24 mouse cellular contexts compared by ENCODE assay signal in genomic region chr4:63356981-63357570, GRCm38 (mm10). TPM values are rescaled to one million over a fixed set of nuclear protein-coding genes. Genes with fewer than 3 reads are reported as not detected.
DNase-seq lines count a peak whose midpoint lies in the region; ATAC-seq and TF ChIP-seq lines count a peak whose summit lies in the region.
"Had no signal": no experiment of that assay in that cellular context is flagged by ENCODE, and none has a peak within 500 bp of the region (broad histone marks: within the 10 kb centered on the region; RNA-seq: fewer than 3 reads in every experiment).

No protein-coding gene starts in this region.

- H3K27me3 ChIP-seq in cerebellum, adult 2 months (ENCODE audit: control insufficient read depth, insufficient read depth, low read length): no peaks in the 10 kb centered on the region
- no peaks in the 10 kb centered on the region for H3K27me3 ChIP-seq in hindbrain, embryonic 14.5 days (ENCODE audit: control insufficient read depth, insufficient read depth, low read length)
- H3K27me3 ChIP-seq in hindbrain, embryonic 13.5 days: no peaks in the 10 kb centered on the region
- H3K27me3 ChIP-seq: kidney, embryonic 15.5 days; midbrain, embryonic 12.5 days; stomach, embryonic 15.5 days had no signal

- H3K4me1 ChIP-seq in cerebellum, adult 2 months (ENCODE audit: control insufficient read depth, insufficient read depth, low read length): no peaks in the 10 kb centered on the region
- no peaks in the 10 kb centered on the region for H3K4me1 ChIP-seq in hindbrain, embryonic 14.5 days (replicated peaks; ENCODE audit: control insufficient read depth, insufficient read depth, low read length)
- H3K4me1 ChIP-seq in hindbrain, embryonic 13.5 days (replicated peaks): peaks cover 12% of the 10 kb centered on the region
- H3K4me1 ChIP-seq: forebrain, embryonic 10.5 days; kidney, embryonic 15.5 days; midbrain, embryonic 12.5 days had no signal

- H3K36me3 ChIP-seq in hindbrain, embryonic 14.5 days (replicated peaks; ENCODE audit: control insufficient read depth, insufficient read depth): no peaks in the 10 kb centered on the region
- no peaks in the 10 kb centered on the region for H3K36me3 ChIP-seq in hindbrain, embryonic 13.5 days
- H3K36me3 ChIP-seq: forebrain, embryonic 10.5 days; kidney, embryonic 15.5 days; midbrain, embryonic 12.5 days; stomach, embryonic 15.5 days had no signal

- H3K9ac ChIP-seq in hindbrain, embryonic 14.5 days: no peak overlapping the region
- H3K9ac ChIP-seq in hindbrain, embryonic 13.5 days: no peak overlapping the region
- H3K9ac ChIP-seq: kidney, embryonic 15.5 days; midbrain, embryonic 12.5 days; stomach, embryonic 15.5 days had no signal

- H3K4me3 ChIP-seq in cerebellum, adult 2 months (replicated peaks; ENCODE audit: insufficient read depth, low read depth, low read length): no peak overlapping the region
- H3K4me3 ChIP-seq in hindbrain, embryonic 14.5 days (replicated peaks; ENCODE audit: low read length): no peak overlapping the region
- H3K4me3 ChIP-seq in hindbrain, embryonic 13.5 days: no peak overlapping the region
- H3K4me3 ChIP-seq: forebrain, embryonic 10.5 days; heart, adult 2 months; kidney, embryonic 15.5 days; left cerebral cortex, adult 2 months; midbrain, embryonic 12.5 days; myocyte; stomach, embryonic 15.5 days had no signal

- 93% methylated on average over 2 of the region's 2 CpGs for WGBS in cerebellum, adult 2 months
- WGBS in hindbrain, embryonic 14.5 days: 71% methylated on average over 2 of the region's 2 CpGs
- WGBS in hindbrain, embryonic 13.5 days: 59% methylated on average over 2 of the region's 2 CpGs

- no peaks in the 10 kb centered on the region for H3K9me3 ChIP-seq in hindbrain, embryonic 14.5 days (ENCODE audit: control insufficient read depth, low read length)
- H3K9me3 ChIP-seq in hindbrain, embryonic 13.5 days: no peaks in the 10 kb centered on the region
- H3K9me3 ChIP-seq: forebrain, embryonic 10.5 days; kidney, embryonic 15.5 days; midbrain, embryonic 12.5 days; stomach, embryonic 15.5 days had no signal

- DNase-seq in adrenal gland, postnatal 10 days: peak; percentile 69
- DNase-seq in adrenal gland, postnatal 25 days: no peak
- peak; percentile 48 for DNase-seq in 3T3-L1 (ENCODE audit: low read depth, low spot score)
- peak; percentile 60 for DNase-seq in lung, postnatal 10 days
- no peak for DNase-seq in cerebellum, adult 2 months
- DNase-seq in hindbrain, embryonic 14.5 days (ENCODE audit: low spot score): no peak
- DNase-seq: cerebellum, adult 11 months; right cerebral cortex, adult 18-20 months; thymus, postnatal 25 days had no signal

- TF ChIP-seq CTCF in cerebellum, adult 2 months (IDR thresholded peaks at IDR 0.05; ENCODE audit: borderline replicate concordance, insufficient read depth, low read depth, low read length): no peak

- H3K27ac ChIP-seq in cerebellum, adult 2 months (ENCODE audit: insufficient read depth, low read length): no peak overlapping the region
- H3K27ac ChIP-seq in hindbrain, embryonic 14.5 days: no peak overlapping the region
- no peak overlapping the region for H3K27ac ChIP-seq in hindbrain, embryonic 13.5 days
- H3K27ac ChIP-seq: forebrain, embryonic 10.5 days; heart, adult 2 months; kidney, embryonic 15.5 days; left cerebral cortex, adult 2 months; midbrain, embryonic 12.5 days; stomach, embryonic 15.5 days had no signal

- peak; percentile 50 for ATAC-seq in granulocyte monocyte progenitor cell, adult 5-6 weeks (replicated peaks; ENCODE audit: poor library complexity, severe bottlenecking)
- ATAC-seq in hindbrain, embryonic 14.5 days (ENCODE audit: low FRiP score): no peak
- no peak for ATAC-seq in hindbrain, embryonic 13.5 days (ENCODE audit: low FRiP score)

- no peak overlapping the region for H3K4me2 ChIP-seq in hindbrain, embryonic 14.5 days (replicated peaks)
- H3K4me2 ChIP-seq in hindbrain, embryonic 13.5 days: no peak overlapping the region
- H3K4me2 ChIP-seq: kidney, embryonic 15.5 days; midbrain, embryonic 12.5 days; stomach, embryonic 15.5 days had no signal

- TF ChIP-seq POLR2A in cerebellum, adult 2 months (IDR thresholded peaks at IDR 0.05; ENCODE audit: borderline replicate concordance, insufficient read depth, low read length): no peak

RNA-seq across cellular contexts. Expression of gene Orm3, which starts 1.1 kb away (rescaled TPM):
- total RNA-seq in adrenal gland, postnatal 10 days (2021): 1 to 10 TPM; 1.5 to 2.2 TPM
- total RNA-seq in adrenal gland, postnatal 25 days (2021): 9.9 and 10.4 TPM in 2 replicates
- not detected in 2 replicates for total RNA-seq in granulocyte monocyte progenitor cell, adult 5-6 weeks (2014; fragmentation: Nextera tagmentation)
- not detected in 2 replicates for total RNA-seq in granulocyte monocyte progenitor cell, adult 5-6 weeks (2017)
- polyA plus RNA-seq in cerebellum, adult 2 months (2012; rRNA removed): 0.14 TPM in 1 of 2 replicates, not detected in the other
- polyA plus RNA-seq in hindbrain, embryonic 14.5 days (2014; fragmentation: Nextera tagmentation; extraction: Ambion mirVana): not detected in 2 replicates
- not detected in 2 replicates for polyA plus RNA-seq in hindbrain, embryonic 13.5 days (2015; fragmentation: Nextera tagmentation; extraction: Ambion mirVana)
- total RNA-seq: layer of hippocampus, adult 8-10 months; left cerebral cortex, adult 2 months had no signal
- polyA plus RNA-seq: embryonic facial prominence, embryonic 14.5 days; forebrain, embryonic 10.5 days; frontal cortex, adult 2 months; heart, adult 2 months; heart, postnatal 0 days; kidney, embryonic 15.5 days; limb, embryonic 11.5 days; lung, embryonic 16.5 days; midbrain, embryonic 12.5 days; stomach, embryonic 15.5 days had no signal

RNA-seq across cellular contexts. Expression of gene Orm2, which starts 5.2 kb away (rescaled TPM):
- total RNA-seq in adrenal gland, postnatal 10 days (2021): under 1 TPM in 1 of 2 experiments, not detected in 1; 0.84 TPM
- total RNA-seq in adrenal gland, postnatal 25 days (2021): 3.3 and 6.7 TPM in 2 replicates
- not detected in 2 replicates for total RNA-seq in granulocyte monocyte progenitor cell, adult 5-6 weeks (2014; fragmentation: Nextera tagmentation)
- total RNA-seq in granulocyte monocyte progenitor cell, adult 5-6 weeks (2017): not detected in 2 replicates
- polyA plus RNA-seq in cerebellum, adult 2 months (2012; rRNA removed): not detected in 2 replicates
- not detected in 2 replicates for polyA plus RNA-seq in hindbrain, embryonic 14.5 days (2014; fragmentation: Nextera tagmentation; extraction: Ambion mirVana)
- not detected in 2 replicates for polyA plus RNA-seq in hindbrain, embryonic 13.5 days (2015; fragmentation: Nextera tagmentation; extraction: Ambion mirVana)
- total RNA-seq: heart, adult 2 months; layer of hippocampus, adult 8-10 months; left cerebral cortex, adult 2 months had no signal
- polyA plus RNA-seq: embryonic facial prominence, embryonic 14.5 days; forebrain, embryonic 10.5 days; frontal cortex, adult 2 months; heart, adult 2 months; heart, postnatal 0 days; kidney, embryonic 15.5 days; limb, embryonic 11.5 days; lung, embryonic 16.5 days; midbrain, embryonic 12.5 days; myocyte; stomach, embryonic 15.5 days had no signal

RNA-seq across cellular contexts. Expression of gene Orm1, which starts 12.7 kb away (rescaled TPM):
- 10 to 100 TPM in 1 of 2 experiments, 1 to 10 TPM in 1; 3.2 to 11.8 TPM for total RNA-seq in adrenal gland, postnatal 10 days (2021)
- 28.8 and 42.3 TPM in 2 replicates for total RNA-seq in adrenal gland, postnatal 25 days (2021)
- not detected in 2 replicates for total RNA-seq in granulocyte monocyte progenitor cell, adult 5-6 weeks (2014; fragmentation: Nextera tagmentation)
- total RNA-seq in granulocyte monocyte progenitor cell, adult 5-6 weeks (2017): 1.3 and 3.2 TPM in 2 replicates
- polyA plus RNA-seq in cerebellum, adult 2 months (2012; rRNA removed): not detected in 2 replicates
- not detected in 2 replicates for polyA plus RNA-seq in hindbrain, embryonic 14.5 days (2014; fragmentation: Nextera tagmentation; extraction: Ambion mirVana)
- not detected in 2 replicates for polyA plus RNA-seq in hindbrain, embryonic 13.5 days (2015; fragmentation: Nextera tagmentation; extraction: Ambion mirVana)
- total RNA-seq: layer of hippocampus, adult 8-10 months; left cerebral cortex, adult 2 months had no signal
- polyA plus RNA-seq: forebrain, embryonic 10.5 days; heart, postnatal 0 days; kidney, embryonic 15.5 days; limb, embryonic 11.5 days; lung, embryonic 16.5 days; midbrain, embryonic 12.5 days; myocyte had no signal

RNA-seq across cellular contexts. Expression of gene Akna, which starts 46.1 kb away (rescaled TPM):
- total RNA-seq in adrenal gland, postnatal 10 days (2021): 1 to 10 TPM; 7.4 to 7.7 TPM
- total RNA-seq in adrenal gland, postnatal 25 days (2021): 2.7 and 3.8 TPM in 2 replicates
- 32.9 and 33.6 TPM in 2 replicates for total RNA-seq in granulocyte monocyte progenitor cell, adult 5-6 weeks (2014; fragmentation: Nextera tagmentation)
- total RNA-seq in granulocyte monocyte progenitor cell, adult 5-6 weeks (2017): 9.7 and 13.6 TPM in 2 replicates
- polyA plus RNA-seq in cerebellum, adult 2 months (2012; rRNA removed): 1.9 TPM in 2 replicates
- polyA plus RNA-seq in hindbrain, embryonic 14.5 days (2014; fragmentation: Nextera tagmentation; extraction: Ambion mirVana): 3.9 and 4.6 TPM in 2 replicates
- polyA plus RNA-seq in hindbrain, embryonic 13.5 days (2015; fragmentation: Nextera tagmentation; extraction: Ambion mirVana): 6.0 and 6.2 TPM in 2 replicates

Comparison
In these comparisons a context has a peak if more than half of its experiments do, and no peak if none do; other contexts are left out.
1. DNase-seq: peak in adrenal gland, postnatal 10 days (single experiment), 3T3-L1 (single experiment) and lung, postnatal 10 days (single experiment); none in adrenal gland, postnatal 25 days (single experiment), cerebellum, adult 2 months (0 of 2) and hindbrain, embryonic 14.5 days (single experiment).